Mouse (Mus musculus) brown adipose tissue, adult 24 weeks (tissue): Measurements from ENCODE around the gene Ugt1a8. TPM values are rescaled to one million over a fixed set of nuclear protein-coding genes. Genes with fewer than 3 reads are reported as not detected.

Experiments used
- H3K27ac ChIP-seq: fragments of 200-500 bp; replicated peaks from 2 replicates; pipeline ENCODE4 v1.5.1; 2012; ENCODE audit warnings: low read depth, mild to moderate bottlenecking, low read length
- H3K4me1 ChIP-seq: fragments of 200-500 bp; 2 replicates; pipeline ENCODE4 v1.6.1; 2012; ENCODE audit warnings: low read length, mixed read lengths; ENCODE audit not compliant: control insufficient read depth, insufficient read depth, insufficient read length
- H3K4me3 ChIP-seq: fragments of 200-500 bp; 2 replicates; pipeline ENCODE4 v1.5.1; 2012; ENCODE audit warnings: low read depth, mild to moderate bottlenecking, low read length, moderate library complexity; ENCODE audit not compliant: insufficient read depth
- polyA plus RNA-seq: library from polyadenylated mRNA; stranded (reverse); fragments of >200 nt; gene quantifications from 2 replicates; pipeline ENCODE4 v1.2.4, GENCODE M21; 2012; ENCODE audit not compliant: missing spikeins, insufficient read depth, insufficient read length

Ugt1a8 gene
- polyA plus RNA-seq, 1 experiment, result not detected

DNA sequence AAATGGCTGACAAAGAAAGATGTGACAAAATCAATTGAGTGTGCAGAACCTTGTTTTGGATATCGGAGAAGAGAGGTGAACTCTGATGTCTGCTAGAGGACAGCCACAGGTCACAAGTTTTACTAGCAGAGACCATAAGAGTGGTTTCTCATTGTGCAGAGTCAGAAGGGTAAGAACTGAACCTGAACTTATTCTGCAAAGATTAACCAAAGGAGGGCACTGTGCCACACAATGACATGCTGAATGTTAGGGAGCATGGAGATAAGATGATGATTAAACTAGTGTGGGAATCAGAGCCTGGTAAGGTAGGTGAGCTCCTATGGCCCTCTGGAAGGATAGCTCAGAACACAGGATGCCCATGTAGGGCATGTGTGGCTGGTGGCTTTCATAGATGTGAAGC, 108.1 kb downstream of the Ugt1a8 start:
- Histone ChIP-seq H3K4me3 (no peak overlapping the region), H3K27ac (no peak overlapping the region), H3K4me1 (no peaks in the 10 kb centered on the region)

DNA sequence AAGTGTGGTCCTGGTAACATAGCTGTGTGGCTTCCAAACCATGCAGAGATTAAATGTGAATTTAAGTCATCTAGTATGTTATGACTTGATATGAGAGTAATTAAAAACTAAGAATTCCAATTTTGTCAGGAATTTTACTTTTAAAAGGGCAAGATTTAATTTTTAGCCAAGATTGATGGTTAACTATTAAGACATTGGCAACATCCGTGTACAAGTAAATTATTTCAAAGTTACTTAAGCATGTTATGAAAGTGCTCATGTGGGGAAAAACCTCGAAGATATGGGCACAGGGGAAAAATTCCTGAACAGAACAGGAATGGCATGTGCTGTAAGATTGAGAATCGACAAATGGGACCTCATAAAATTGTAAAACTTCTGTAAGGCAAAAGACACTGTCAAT, 109.8 kb downstream of the Ugt1a8 start:
- H3K27ac ChIP-seq, result no peak overlapping the region
- no peaks in the 10 kb centered on the region for H3K4me1 ChIP-seq

DNA sequence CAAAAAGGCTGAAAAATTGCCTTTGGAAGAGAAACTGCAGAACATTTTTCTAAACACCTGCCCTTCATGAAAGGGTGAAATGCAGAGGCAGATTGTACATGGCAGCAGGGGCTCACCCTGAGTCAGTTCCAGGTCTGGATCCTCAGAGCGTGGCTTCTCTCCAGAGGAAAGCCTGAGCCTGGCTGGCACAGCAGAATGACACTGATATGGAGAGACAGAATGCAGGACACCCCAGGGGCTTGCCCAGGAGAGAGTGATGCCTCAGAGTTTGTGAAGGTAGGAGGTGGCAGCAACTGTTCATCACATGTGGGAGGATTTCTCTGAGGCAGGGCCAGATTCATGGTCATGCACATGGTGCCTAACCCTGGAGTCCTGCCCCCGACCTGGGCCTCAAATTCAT, 112.4 kb downstream of the Ugt1a8 start:
- Histone ChIP-seq H3K4me3 (no peak overlapping the region), H3K4me1 (no peaks in the 10 kb centered on the region), H3K27ac (no peak overlapping the region)

More for the DNA sequence above, 109.8 kb downstream of the Ugt1a8 start:
- no peak overlapping the region for H3K4me3 ChIP-seq

DNA sequence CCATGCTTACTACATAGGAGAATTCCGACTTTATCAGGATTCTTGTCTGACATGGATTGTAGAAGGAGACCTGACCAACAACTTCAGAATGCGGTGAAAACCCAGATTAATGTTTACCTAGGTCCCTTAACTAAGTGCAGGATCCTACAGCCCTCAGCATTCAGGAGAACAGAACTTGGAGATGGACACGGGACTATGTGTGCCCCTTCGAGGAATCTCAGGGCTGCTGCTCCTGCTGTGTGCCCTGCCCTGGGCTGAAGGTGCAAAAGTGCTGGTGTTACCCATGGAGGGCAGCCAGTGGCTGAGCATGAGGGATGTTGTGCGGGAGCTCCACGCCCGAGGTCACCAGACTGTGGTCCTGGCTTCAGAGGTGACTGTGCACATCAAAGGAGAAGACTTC, 112.8 kb downstream of the Ugt1a8 start, which contains the start of gene Ugt1a2:
Ugt1a2 (plus strand) TSS at position 146 of the 400 bp plus-strand sequence.
- no peak within 1 kb of the TSS for H3K4me3 ChIP-seq
- H3K4me1 ChIP-seq, result no peaks in the 10 kb centered on the region
- no peak within 1 kb of the TSS for H3K27ac ChIP-seq

DNA sequence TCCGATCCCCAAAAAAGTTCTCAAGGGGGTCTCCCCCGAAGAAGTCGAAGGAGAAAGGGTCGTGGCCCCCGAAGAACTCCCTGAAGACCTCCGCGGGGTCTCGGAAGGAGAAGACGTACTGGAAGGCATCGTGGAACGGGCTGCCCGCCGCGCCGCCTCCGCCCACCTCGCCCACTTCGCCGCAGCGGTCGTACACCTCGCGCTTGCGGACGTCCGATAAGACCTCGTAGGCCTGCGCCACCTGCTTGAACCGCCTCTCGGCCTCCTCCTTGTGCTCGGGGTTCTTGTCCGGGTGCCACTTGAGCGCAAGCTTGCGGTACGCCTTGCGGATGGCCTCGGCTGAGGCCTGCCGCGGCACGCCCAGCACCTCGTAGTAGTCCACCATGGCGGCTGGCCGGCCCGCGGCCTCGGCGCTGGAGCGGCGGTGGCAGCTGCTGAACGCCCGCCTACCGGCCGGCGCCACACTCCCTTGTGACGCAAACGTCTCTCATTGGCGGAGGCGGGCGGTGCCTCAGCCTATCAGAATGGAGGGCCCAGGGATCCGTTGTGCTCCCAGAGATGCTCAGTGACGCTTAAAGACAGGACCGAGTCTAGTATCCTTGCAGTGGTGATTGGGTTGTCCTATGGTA, 117.8 kb downstream of the Ugt1a8 start, which contains the start of gene Dnajb3:
Dnajb3 (minus strand) TSS at position 489 of the 629 bp plus-strand sequence.
- H3K4me1 ChIP-seq, result no peaks in the 10 kb centered on the region
- H3K27ac ChIP-seq, result no peak within 1 kb of the TSS
- peak within 1 kb of the TSS; percentile 71 for H3K4me3 ChIP-seq

DNA sequence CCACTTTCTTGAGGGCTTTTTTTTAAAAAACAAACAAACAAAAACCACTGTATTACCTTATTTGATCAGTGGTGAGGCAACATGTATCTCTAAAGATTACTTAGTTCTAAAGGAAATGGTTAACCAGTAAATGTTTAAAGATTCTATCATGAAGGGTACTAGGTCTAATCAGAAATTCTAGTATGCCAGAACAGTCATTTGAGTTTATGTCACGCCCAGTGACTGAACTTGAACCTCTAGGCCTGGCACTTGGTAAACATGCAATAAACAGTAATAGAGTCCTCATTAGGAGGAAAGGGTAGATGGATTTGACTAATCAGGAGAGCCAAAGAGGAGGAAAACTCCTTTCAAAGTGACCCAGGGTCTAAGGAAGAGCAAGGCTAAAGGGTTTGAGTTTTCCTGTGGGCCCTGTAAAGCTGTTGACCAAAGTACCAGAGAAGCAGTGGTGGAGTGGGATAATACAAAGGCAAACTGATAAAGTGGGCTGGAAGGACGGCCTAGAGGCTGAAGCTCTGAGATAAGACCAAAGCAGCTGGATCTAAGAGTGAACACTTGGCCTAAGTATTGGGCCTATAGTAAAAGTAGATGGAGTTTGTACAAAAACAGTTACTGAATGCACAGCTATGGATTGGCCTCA, 119.3 kb downstream of the Ugt1a8 start:
- Histone ChIP-seq H3K4me1 (no peaks in the 10 kb centered on the region), H3K27ac (no peak overlapping the region), H3K4me3 (no peak overlapping the region)

DNA sequence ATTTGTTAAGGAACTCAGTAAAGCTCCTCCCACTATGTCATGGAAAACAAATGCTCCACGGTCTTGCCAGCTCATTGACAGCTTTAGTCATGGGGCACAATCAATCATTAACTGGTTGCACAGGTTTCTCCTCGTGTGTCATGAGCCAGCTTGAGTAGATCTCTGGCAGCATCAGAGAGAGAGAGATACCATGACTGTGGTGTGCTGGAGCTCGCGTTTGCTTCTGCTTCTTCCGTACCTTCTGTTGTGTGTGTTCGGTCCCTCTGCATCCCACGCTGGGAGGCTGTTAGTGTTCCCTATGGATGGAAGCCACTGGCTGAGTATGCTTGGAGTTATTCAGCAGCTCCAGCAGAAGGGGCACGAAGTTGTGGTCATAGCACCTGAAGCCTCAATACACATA, 124.2 kb downstream of the Ugt1a8 start, which contains the start of gene Ugt1a1:
Ugt1a1 (plus strand) TSS at position 148 of the 400 bp plus-strand sequence.
- Histone ChIP-seq H3K4me3 (no peak within 1 kb of the TSS), H3K27ac (no peak within 1 kb of the TSS), H3K4me1 (no peaks in the 10 kb centered on the region)

DNA sequence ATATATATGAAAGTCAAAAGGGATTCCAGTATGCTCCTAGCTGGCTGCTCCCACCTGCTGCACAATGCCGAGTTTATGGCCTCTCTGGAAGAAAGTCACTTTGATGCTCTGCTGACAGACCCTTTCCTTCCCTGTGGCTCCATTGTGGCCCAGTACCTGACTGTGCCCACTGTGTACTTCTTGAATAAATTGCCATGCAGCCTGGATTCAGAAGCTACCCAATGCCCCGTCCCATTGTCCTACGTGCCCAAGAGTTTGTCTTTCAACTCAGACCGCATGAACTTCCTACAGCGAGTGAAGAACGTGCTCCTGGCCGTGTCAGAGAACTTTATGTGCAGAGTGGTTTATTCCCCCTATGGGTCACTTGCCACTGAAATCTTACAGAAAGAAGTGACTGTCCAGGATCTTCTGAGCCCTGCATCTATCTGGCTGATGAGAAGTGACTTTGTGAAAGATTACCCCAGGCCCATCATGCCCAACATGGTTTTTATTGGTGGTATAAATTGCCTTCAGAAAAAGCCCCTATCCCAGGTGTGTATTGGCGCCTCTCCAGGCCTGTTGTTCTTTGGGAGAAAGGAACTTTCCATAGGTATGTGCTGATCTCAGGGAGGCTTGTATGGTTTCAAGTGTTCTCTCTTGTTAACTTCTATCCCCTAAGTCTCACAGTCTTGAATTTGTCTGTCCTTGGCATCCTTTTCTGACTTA, 124.9 kb downstream of the Ugt1a8 start:
- no peak overlapping the region for H3K27ac ChIP-seq
- no peak overlapping the region for H3K4me3 ChIP-seq
- H3K4me1 ChIP-seq, result no peaks in the 10 kb centered on the region

DNA sequence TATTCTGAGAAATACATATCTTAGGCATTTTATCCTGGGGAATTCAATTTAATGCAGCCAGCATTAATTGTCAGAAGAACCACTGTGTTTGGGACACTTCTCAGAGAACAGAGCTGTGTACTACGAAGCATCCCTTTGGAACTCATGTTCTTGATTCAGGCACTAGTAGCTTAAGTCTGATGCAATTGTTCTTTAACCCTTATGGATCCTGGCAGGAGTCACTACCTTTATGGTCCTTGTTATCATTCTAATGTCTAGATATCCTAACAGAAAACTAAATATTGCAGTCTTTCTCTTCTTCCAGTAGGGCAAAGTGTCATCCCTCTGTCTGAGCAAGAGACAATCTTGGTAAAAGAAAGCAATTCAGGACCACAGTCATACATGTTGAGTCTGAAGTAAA, 125.4 kb downstream of the Ugt1a8 start:
- Histone ChIP-seq H3K4me1 (no peaks in the 10 kb centered on the region), H3K4me3 (no peak overlapping the region), H3K27ac (no peak overlapping the region)

DNA sequence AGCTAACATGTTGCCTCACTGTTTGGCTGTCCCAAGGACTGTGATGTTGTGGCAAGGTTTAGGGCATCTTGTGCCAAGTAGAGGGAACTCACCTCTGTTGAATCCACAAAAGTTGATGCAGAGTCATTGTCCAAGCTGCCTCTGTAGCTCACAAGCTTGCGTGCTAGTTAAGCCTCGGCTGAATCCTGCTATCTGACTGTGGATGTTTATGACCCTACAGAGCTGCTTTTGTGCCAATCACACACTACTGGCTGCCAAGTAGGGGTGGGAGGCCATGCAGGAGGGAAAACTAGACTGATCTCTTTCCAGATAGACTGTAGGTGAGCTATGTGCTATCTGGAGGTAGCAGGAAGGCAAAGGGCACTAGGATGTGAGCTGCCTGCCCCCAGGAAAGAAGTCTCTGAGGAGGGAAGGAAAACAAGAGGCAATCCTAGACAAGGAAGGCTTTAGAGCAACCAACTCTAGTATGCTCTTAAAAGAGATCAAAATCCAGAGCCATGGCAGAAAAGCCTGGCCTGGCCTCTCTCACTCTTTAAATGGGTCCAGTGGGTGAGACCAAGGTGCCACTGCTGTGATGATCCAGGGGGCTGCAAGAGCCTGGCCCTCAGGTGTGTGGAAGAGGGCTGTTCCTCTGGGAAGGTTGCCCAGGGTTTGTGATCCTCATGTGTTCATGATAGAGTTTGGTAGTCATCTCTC, 126.3 kb downstream of the Ugt1a8 start:
- Histone ChIP-seq H3K4me3 (no peak overlapping the region), H3K4me1 (no peaks in the 10 kb centered on the region), H3K27ac (no peak overlapping the region)

DNA sequence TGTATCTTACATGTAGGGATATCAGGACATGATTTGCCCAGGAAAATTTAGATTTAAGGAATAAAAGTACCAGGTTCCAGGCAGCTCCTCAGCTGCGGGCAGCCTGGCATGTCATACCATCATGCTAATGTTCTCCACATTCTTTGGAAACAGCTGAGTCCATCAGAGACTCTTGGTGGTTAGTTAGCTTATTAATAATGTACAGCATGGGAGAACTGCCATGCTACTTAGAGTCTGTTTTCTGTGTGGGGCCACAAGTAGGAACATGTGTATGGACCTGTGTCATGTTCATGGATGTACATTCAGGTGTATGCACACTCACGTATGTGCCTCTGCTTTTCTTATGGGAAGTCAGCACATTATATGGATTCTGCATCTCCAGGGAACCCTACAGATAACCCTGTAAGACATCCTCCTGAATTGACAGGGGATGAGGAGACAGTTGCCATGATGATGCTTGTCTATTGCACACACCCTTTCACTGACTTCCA, 126.9 kb downstream of the Ugt1a8 start:
- H3K4me1 ChIP-seq, result no peaks in the 10 kb centered on the region

DNA sequence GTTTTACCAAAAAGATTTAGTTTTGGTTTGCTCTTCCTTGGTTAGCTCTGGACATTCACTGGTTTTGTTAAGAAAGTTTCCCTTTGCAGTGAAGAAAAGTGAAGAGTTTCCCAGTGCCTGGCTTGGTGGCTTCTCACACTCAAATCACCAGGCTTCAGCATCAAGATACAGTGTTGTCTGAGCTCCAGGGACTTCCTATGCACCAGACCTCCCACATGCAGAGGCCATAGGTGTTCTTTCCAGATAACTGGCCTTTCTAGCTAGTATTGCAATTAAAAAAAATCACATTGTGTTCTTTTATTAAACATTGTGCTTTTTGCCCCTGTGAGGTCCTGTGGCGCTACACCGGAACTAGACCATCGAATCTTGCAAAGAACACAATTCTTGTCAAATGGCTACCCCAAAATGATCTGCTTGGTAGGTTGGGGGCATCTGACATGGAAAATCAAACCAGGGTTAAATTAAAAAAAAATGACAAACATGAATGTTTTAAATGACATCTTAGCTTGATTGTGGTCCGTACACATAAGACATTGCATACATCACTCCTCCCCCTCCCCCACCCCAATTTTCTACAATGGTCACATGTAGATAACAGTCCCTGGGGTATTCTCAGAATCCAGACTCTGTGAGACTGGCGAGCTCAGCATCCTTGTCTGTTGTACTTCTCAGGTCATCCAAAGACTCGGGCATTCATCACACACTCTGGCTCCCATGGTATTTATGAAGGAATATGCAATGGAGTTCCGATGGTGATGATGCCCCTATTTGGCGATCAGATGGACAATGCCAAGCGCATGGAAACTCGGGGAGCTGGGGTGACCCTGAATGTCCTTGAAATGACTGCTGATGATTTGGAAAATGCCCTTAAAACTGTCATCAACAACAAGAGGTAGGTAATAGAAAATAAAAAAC, 128.1 kb downstream of the Ugt1a8 start:
- H3K4me3 ChIP-seq, result no peak overlapping the region
- H3K4me1 ChIP-seq, result no peaks in the 10 kb centered on the region
- no peak overlapping the region for H3K27ac ChIP-seq

More for the DNA sequence above, 126.9 kb downstream of the Ugt1a8 start:
- H3K4me3 ChIP-seq, result no peak overlapping the region
- H3K27ac ChIP-seq, result no peak overlapping the region

DNA sequence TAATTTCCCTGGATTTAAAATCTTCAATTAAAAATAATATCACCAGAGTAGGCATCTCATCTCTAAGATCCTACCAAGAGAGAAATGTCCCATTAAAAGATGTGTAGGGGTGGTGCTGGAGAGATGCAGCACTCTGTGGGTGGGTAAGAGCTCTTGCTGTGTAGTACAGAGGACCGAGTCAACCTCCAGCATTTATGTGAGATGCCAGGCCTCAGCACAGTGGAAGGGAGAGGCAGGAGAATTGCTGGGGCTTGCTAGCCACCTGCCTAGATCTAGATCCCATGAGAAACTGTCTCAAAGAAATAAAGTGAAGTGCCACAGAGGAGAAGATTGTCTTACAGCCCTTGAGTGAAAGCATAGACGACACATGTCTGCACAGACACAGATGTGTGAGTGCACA, 128.9 kb downstream of the Ugt1a8 start:
- H3K27ac ChIP-seq, result no peak overlapping the region
- no peak overlapping the region for H3K4me3 ChIP-seq

DNA sequence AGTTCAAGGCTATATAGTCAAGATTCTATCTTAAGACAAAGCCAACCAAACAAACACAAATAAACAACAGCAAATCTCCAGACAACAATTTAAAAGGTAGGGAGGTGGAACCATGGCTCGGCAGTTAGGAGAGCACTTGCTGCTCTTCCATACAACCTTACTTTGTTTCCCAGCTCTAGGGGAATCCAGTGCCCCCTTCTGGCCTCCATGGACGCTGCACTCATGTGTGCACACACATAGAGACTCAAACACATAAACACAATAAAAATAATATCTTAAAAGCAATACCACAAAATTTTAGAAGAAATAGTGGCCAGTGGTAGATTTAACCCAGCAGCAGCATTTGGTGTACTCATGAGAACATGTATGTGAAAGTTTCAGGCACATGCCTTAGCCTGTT, 129.5 kb downstream of the Ugt1a8 start:
- Histone ChIP-seq H3K27ac (no peak overlapping the region), H3K4me3 (no peak overlapping the region), H3K4me1 (no peaks in the 10 kb centered on the region)

More for the DNA sequence above, 128.9 kb downstream of the Ugt1a8 start:
- no peaks in the 10 kb centered on the region for H3K4me1 ChIP-seq
